Mouse (Mus musculus) cerebellum, adult 9-11 months (tissue): ENCODE results near the gene Mb.

Experiments
- DNase-seq: peaks from one replicate; pipeline ENCODE4 v3.0.0; 2022

Gene Mb

GRCm38 (mm10) chr15:77022401-77022957 lies 28.0 kb downstream of the Mb start:
- peak; percentile 84 for DNase-seq

GRCm38 (mm10) chr15:77021851-77022250 lies 28.6 kb downstream of the Mb start:
- no peak for DNase-seq

GRCm38 (mm10) chr15:77021056-77021455 lies 29.4 kb downstream of the Mb start:
- no peak for DNase-seq

- no peak for DNase-seq
Observed at GRCm38 (mm10) chr15:77020136-77020535, 30.3 kb downstream of the Mb start.

- no peak for DNase-seq
Observed at GRCm38 (mm10) chr15:77019533-77019932, 30.9 kb downstream of the Mb start.

DNA sequence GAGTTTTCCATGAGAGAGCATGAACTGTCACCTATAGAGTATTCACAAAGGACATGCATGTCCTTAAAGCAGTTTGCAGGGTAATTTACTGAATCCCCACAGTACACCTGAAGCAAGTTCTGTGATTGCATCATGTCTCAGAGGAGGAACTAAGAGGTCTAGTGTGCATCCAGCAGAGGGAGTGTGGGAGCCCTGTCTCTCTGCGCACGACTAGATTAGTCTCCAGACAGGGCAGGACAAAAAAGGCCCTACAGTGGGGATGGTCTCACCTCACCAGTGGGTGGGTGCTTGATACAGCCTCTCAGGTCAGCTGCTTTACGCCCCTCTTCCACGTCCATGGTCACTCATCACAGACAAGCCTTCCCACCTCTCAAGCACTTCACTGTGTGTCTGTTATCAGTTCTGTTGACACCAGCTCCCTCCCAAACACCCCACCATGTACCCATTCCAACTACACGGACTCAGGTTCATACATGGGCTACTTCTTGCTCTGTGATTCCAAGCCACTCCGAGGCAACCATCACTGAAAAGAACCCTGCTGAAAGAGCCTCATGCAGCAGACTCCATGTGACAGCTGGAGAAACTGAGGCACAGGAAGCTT lies 31.6 kb downstream of the Mb start:
- no peak for DNase-seq

- no peak for DNase-seq
Observed at GRCm38 (mm10) chr15:77017897-77018296, 32.6 kb downstream of the Mb start.

DNA sequence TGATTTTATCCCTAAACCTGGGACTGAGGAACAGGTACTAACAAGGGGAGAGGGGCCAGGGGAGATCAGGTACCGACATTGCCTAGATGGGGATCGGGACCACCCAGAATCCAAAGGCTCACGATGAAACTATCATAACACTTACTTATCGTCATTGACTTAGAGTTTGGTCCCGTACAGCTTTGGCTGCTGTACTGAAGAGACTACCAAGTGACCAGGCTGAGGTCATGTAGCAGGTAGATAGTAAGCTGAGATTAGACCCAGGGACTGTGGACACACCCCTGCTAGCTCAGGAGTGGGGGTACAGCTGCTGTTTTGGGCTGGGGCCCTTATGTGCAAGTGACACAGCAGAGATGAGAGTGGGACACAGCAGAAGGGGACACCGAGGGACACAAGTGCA lies 34.0 kb downstream of the Mb start:
- no peak for DNase-seq

GRCm38 (mm10) chr15:77014985-77015384 lies 35.5 kb downstream of the Mb start:
- DNase-seq: no peak

DNA sequence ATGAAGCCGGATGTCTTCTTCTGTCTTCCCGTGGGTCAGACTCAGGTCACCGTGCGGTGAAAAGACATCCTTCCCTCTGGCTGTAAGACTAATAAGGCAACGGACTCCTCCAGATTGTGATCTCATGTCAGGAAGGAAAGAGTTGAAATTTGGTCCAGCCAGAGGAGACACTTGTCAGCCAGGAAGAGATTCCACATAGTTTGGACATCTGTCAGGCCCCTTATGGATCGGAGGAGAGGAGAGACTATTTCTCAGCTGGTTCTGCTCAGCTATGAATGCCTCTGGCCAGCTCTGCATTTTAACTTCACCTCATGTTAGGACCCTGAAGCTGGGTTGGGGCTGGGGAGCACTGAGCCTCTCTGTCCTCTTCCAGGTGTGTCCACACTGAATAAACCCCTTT lies 36.0 kb downstream of the Mb start:
- no peak for DNase-seq

DNA sequence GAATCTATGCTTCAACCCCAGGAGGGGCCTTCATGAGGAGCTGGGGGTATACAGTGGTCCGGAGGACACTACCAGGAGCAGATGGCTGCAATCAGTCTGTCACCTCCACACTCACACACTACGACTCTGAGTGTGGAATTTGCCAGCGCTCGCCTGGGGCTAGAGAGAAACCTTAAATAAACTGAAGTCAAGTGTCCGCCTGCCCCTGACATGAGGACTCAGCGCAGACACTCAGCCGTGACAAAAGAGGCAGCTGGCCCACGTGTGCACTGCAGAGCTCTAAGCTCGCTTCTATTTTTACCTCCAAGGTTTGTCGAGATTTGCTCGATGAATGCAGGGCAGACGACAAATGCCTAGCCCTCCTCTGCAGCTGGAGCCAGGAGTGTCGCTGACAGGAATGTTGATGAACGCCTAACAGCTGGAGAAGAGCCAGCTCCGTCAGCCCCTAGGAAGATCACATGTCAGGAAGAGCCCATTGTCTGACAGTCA lies 36.7 kb downstream of the Mb start:
- DNase-seq: no peak

- DNase-seq: no peak
Observed at GRCm38 (mm10) chr15:77008851-77009250, 41.6 kb downstream of the Mb start.

DNA sequence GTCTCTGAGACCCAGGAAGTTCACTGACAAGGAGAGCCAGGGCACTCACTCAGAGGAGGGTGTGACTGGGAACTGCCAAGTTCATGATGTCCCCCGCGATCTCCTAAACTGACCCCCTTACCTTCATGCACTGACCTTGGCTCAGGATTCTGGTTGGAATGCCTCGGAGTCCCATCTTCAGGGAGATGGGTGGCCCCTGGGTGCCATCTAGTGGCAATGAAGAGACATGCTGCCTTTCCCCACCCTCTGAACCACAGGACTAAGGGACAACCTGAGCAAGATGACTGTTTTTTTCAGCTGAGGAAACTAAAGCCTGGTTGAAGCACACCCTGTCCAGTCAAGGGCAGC lies 46.6 kb downstream of the Mb start:
- peak; percentile 62 for DNase-seq

DNA sequence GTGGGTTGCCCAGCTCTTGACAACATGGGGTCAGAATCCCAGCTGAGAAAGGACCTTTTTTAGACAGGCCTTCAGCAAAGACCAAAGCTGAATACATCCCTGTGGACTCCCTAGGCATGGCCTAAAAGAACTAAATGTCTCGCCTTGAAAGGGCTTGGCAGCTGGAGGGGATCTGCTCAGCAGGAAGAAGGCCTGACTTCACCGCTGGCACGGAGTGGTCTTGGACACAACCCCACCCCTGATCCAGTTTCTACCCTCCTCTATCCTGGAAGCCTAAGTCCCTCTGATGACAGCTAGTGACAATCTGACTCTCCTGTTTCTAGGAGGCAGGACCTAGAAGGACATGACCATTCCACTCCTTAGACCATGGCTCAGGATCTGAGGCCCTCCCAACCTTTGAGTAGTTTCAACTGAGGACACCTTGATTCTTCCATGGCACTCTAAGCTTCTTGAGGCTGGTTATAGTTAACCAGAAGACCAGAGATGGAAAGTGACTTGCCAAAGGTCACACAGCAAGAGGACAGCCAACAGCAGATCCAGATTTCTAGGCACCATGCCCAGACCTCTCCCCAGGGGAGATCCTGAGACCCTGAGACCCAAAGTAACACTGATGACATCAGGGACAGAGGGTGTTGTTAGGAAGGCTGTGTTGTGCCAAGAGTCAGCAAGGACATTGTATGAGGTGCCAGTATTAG lies 47.1 kb downstream of the Mb start:
- no peak for DNase-seq

DNA sequence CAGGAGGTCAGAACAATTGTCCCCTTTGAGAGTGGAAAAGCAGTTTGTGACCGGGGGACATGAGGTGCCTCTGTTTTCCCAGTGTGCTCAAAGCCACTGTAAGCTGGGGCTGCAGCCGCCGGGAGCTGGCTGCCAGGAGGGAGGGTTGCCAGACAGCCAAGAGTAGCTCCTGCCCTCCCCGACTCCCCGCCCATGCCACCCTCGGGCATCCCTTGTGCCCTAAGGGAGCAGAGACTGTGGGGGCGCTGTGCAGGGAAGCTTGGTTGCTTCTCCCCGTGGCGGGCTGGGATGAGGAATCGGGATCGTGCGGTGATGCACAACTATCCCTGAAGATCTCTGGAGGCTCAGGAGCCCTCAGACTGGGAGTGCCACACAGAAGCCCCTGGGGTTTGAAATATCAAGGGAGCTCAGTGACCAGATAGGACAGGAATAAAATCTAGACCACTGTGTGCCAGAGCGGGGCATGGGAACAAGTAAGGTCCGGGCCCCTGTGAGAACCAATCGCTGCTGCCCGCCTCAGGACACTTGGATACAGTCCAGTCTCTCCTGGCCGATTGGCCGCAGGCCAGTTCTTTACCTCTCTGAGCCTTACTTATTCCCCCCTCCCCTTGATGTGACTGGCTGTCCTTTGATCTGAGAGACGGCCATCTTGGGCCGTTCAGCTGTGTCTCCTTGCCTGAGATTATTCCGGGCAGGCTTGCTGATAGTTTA lies 51.4 kb downstream of the Mb start:
- no peak for DNase-seq

DNA sequence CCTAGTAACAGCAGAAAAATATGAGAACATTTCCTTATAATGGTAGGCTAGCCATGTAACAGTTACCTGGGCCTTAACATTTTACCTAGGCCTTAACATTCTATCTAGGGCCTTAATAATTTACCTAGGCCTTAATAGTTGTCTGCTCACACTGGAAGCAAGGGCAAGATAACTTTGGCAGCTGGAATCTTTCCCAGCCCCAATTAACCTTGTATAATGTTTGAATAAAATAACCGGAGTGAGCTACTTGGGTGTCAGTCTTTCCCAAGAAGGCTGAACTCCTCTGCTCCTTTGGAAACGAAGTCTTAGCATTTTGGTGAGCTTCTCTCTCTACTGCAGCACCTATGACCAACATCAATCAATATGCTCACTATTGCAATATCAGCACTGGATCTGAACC lies 52.4 kb downstream of the Mb start:
- DNase-seq: no peak

DNA sequence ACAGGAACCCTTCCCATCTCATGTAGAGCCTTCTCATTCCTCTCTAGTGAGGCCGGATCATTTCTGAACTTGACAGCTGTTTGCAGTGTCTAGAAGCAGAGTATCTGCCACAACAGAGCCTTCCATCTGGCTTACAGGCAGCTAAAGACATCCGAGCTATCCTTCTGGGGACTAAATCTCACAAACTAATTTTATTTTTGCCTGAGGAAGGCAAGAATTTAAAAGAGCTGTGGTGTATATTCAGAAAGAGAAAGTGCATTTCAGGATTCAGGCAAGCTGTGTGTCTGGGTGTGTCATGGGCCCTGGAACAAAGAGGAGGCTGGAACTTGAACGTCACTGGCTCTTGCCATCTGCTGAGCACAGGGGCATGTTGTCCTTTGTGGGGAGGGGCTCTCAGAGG lies 56.1 kb downstream of the Mb start:
- no peak for DNase-seq

GRCm38 (mm10) chr15:76987542-76988094 lies 62.9 kb downstream of the Mb start:
- DNase-seq: no peak

- no peak for DNase-seq
Observed at GRCm38 (mm10) chr15:76987137-76987536, 63.3 kb downstream of the Mb start.

DNA sequence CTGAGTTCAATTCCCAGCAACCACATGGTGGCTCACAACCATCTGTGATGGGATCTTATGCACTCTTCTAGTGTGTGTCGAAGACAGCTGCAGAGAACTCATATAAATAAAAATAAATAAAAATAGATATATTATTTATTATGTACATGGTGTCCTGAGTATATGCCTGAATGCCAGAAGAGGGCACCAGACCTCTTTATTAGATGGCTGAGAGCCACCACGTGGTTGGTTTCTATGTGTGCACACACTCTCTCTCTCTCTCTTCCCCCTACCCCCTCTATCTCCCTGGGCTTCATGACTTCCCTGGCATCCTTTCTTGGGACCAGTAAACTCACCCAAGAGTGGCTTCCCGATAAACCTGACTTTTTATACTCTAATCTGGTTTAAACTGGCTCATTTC lies 67.7 kb downstream of the Mb start:
- DNase-seq: no peak

GRCm38 (mm10) chr15:76979799-76980198 lies 70.7 kb downstream of the Mb start:
- no peak for DNase-seq

GRCm38 (mm10) chr15:76976619-76977018 lies 73.9 kb downstream of the Mb start:
- DNase-seq: no peak

- peak; percentile 72 for DNase-seq
Observed at GRCm38 (mm10) chr15:76973855-76974651, 76.4 kb downstream of the Mb start.
